Mouse (Mus musculus) C2C12 (cell line): ENCODE measurements around the gene Dapp1. TPM values are rescaled to one million over a fixed set of nuclear protein-coding genes. Genes with fewer than 3 reads are reported as not detected.

Experiments
- H3K27me3 ChIP-seq: one replicate; pipeline ENCODE4 v1.6.1; 2011; ENCODE audit not compliant: control insufficient read depth, insufficient read depth, insufficient read length
- H3K36me3 ChIP-seq: one replicate; pipeline ENCODE4 v1.6.1; 2011; ENCODE audit not compliant: control insufficient read depth, insufficient read depth
- H3K4me3 ChIP-seq: one replicate; pipeline ENCODE4 v1.5.1; 2011; ENCODE audit warnings: mild to moderate bottlenecking, control low read depth; ENCODE audit not compliant: poor library complexity, insufficient read depth, severe bottlenecking
- H3K79me2 ChIP-seq: one replicate; pipeline ENCODE4 v1.6.1; 2011; ENCODE audit not compliant: control insufficient read depth, insufficient read depth
- H3K79me3 ChIP-seq: one replicate; pipeline ENCODE4 v1.6.1; 2011; ENCODE audit warnings: low read depth, control low read depth
- H3ac ChIP-seq: one replicate; pipeline ENCODE3; 2011; ENCODE audit warnings: low read depth; ENCODE audit not compliant: control insufficient read depth, insufficient read length
- CEBPB ChIP-seq: IDR thresholded peaks from one replicate; pipeline ENCODE4 v1.6.1; 2011; ENCODE audit warnings: low read depth, mild to moderate bottlenecking, control low read depth, moderate library complexity
- CTCF ChIP-seq: IDR thresholded peaks from one replicate; pipeline ENCODE4 v1.5.1; 2011; ENCODE audit not compliant: control insufficient read depth, insufficient read depth, insufficient read length
- FOSL1 ChIP-seq: IDR thresholded peaks from one replicate; pipeline ENCODE4 v1.8.0; 2011; ENCODE audit warnings: mild to moderate bottlenecking, low read length; ENCODE audit not compliant: poor library complexity, insufficient read depth, severe bottlenecking
- MAX ChIP-seq: IDR thresholded peaks from one replicate; pipeline ENCODE4 v1.6.1; 2011; ENCODE audit warnings: mild to moderate bottlenecking, control low read depth
- MYOD1 ChIP-seq: IDR thresholded peaks from one replicate; pipeline ENCODE4 v1.6.1; 2011; ENCODE audit warnings: low read depth; ENCODE audit not compliant: control insufficient read depth, insufficient read length
- MYOG ChIP-seq: IDR thresholded peaks from one replicate; pipeline ENCODE4 v1.6.1; 2011; ENCODE audit not compliant: control insufficient read depth, insufficient read length; ENCODE audit errors: extremely low read depth
- USF1 ChIP-seq: IDR thresholded peaks from one replicate; pipeline ENCODE4 v1.6.1; 2011; ENCODE audit warnings: low read depth, mild to moderate bottlenecking, control low read depth, moderate library complexity
- polyA plus RNA-seq: library from polyadenylated mRNA; unstranded; fragments of >200 nt; fragmentation: generic; extraction: Trizol; gene quantifications from one replicate; pipeline ENCODE4 v1.2.1, GENCODE M21; 2012; ENCODE audit warnings: missing spikeins

The Dapp1 gene
- polyA plus RNA-seq, 1 experiment: 0.15 TPM

GRCm38 (mm10) chr3:137933986-137934385 lies 47.4 kb downstream of the Dapp1 start:
- Histone ChIP-seq H3K27me3 (no peaks in the 10 kb centered on the region), H3ac (no peak overlapping the region), H3K79me3 (no peaks in the 10 kb centered on the region), H3K4me3 (no peak overlapping the region), H3K36me3 (peaks cover 9% of the 10 kb centered on the region), H3K79me2 (no peaks in the 10 kb centered on the region)
- TF ChIP-seq USF1 (no peak), CTCF (no peak), MAX (no peak)

- H3ac ChIP-seq: no peak overlapping the region
- no peak for TF ChIP-seq MAX
- TF ChIP-seq USF1: no peak
- TF ChIP-seq MYOG: no peak
- no peak for TF ChIP-seq MYOD1
- no peak for TF ChIP-seq FOSL1
- TF ChIP-seq CEBPB: no peak
- no peak for TF ChIP-seq CTCF
- no peaks in the 10 kb centered on the region for H3K27me3 ChIP-seq
- no peak overlapping the region for H3K4me3 ChIP-seq
- H3K79me2 ChIP-seq: no peaks in the 10 kb centered on the region
- peaks cover 14% of the 10 kb centered on the region for H3K36me3 ChIP-seq
- H3K79me3 ChIP-seq: no peaks in the 10 kb centered on the region
These were observed 48.6 kb downstream of the Dapp1 start for GRCm38 (mm10) chr3:137932748-137933147.

GRCm38 (mm10) chr3:137929940-137930339 lies 51.4 kb downstream of the Dapp1 start:
- Histone ChIP-seq H3K79me3 (no peaks in the 10 kb centered on the region), H3K27me3 (no peaks in the 10 kb centered on the region), H3ac (no peak overlapping the region), H3K4me3 (no peak overlapping the region), H3K79me2 (no peaks in the 10 kb centered on the region), H3K36me3 (peaks cover 14% of the 10 kb centered on the region)
- TF ChIP-seq MYOD1 (no peak), USF1 (no peak), CEBPB (no peak), MYOG (no peak), CTCF (no peak), FOSL1 (no peak), MAX (no peak)

DNA sequence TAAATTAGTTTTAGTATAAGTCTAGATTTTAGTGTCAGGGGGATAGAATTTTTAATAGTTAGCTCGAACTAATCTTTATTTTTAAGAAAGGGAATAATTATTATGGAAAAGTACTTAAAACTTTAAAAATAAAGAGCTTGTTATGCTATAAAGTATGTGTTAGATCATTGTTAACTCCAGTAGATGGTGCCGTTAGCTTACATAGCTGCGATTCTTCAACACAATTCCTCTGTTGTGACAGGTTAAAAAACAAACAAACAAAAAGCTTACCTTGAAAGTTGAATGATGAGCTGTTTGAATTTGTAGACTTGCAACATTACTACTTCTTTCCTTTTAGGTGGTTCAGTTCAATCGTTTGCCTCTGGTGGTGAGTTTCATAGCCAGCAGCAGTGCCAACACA lies 54.3 kb downstream of the Dapp1 start:
- Histone ChIP-seq H3K36me3 (peaks cover 23% of the 10 kb centered on the region), H3K4me3 (no peak overlapping the region), H3ac (no peak overlapping the region), H3K79me3 (peaks cover 1% of the 10 kb centered on the region), H3K27me3 (no peaks in the 10 kb centered on the region), H3K79me2 (no peaks in the 10 kb centered on the region)
- no peak for TF ChIP-seq CTCF
- no peak for TF ChIP-seq MAX
- TF ChIP-seq USF1: no peak
- TF ChIP-seq CEBPB: no peak

GRCm38 (mm10) chr3:137920594-137920993 lies 60.8 kb downstream of the Dapp1 start:
- Histone ChIP-seq H3K79me2 (peaks cover 19% of the 10 kb centered on the region), H3K4me3 (no peak overlapping the region), H3ac (no peak overlapping the region), H3K79me3 (peaks cover 11% of the 10 kb centered on the region), H3K36me3 (peaks cover 16% of the 10 kb centered on the region), H3K27me3 (no peaks in the 10 kb centered on the region)
- TF ChIP-seq MAX (no peak), MYOG (no peak), FOSL1 (no peak), CTCF (no peak), CEBPB (no peak), MYOD1 (no peak), USF1 (no peak)

- TF ChIP-seq MAX (no peak), CEBPB (no peak), CTCF (no peak), USF1 (no peak), MYOD1 (no peak), FOSL1 (no peak), MYOG (no peak)
- Histone ChIP-seq H3ac (no peak overlapping the region), H3K4me3 (peak overlapping the region; percentile 96), H3K79me2 (peaks cover 19% of the 10 kb centered on the region), H3K79me3 (peaks cover 11% of the 10 kb centered on the region), H3K27me3 (no peaks in the 10 kb centered on the region), H3K36me3 (peaks cover 15% of the 10 kb centered on the region)
These were observed 61.9 kb downstream of the Dapp1 start for GRCm38 (mm10) chr3:137919398-137919797.
